Mouse (Mus musculus): Measurements from ENCODE around the gene Fam168b. TPM values are rescaled to one million over a fixed set of nuclear protein-coding genes. Genes with fewer than 3 reads are reported as not detected.
A peak's percentile ranks its signal among the peaks of the same experiment; 100 is the strongest.

Gene Fam168b
- polyA plus RNA-seq (2016; fragmentation: Nextera tagmentation; extraction: Ambion mirVana), result 132 and 140 TPM in 2 replicates

GRCm38 (mm10) chr1:34842887-34843618, at the start of gene Fam168b:
TSS of gene Fam168b (minus strand) at chr1:34843065.
- Histone ChIP-seq H3K4me3 (peak within 1 kb of the TSS; percentile 70), H3K9ac (peak within 1 kb of the TSS; percentile 89), H3K9me3 (no peaks in the 10 kb centered on the region), H3K4me1 (peaks cover 23% of the 10 kb centered on the region), H3K36me3 (no peaks in the 10 kb centered on the region), H3K27ac (peak within 1 kb of the TSS; percentile 97), H3K4me2 (replicated peaks) (peak within 1 kb of the TSS; percentile 92), H3K27me3 (no peaks in the 10 kb centered on the region)
- peak; percentile 68 for ATAC-seq (ENCODE audit: insufficient number of reproducible peaks, insufficient read depth, low FRiP score, low TSS enrichment)
- under 1% methylated on average over 59 of the region's 59 CpGs for WGBS

GRCm38 (mm10) chr1:34892466-34892865, 49.6 kb upstream of the Fam168b start:
- H3K27ac ChIP-seq, result no peak overlapping the region
- no peaks in the 10 kb centered on the region for H3K36me3 ChIP-seq
- no peaks in the 10 kb centered on the region for H3K27me3 ChIP-seq
- H3K9me3 ChIP-seq, result no peaks in the 10 kb centered on the region
- H3K9ac ChIP-seq, result no peak overlapping the region
- no peak overlapping the region for H3K4me2 ChIP-seq (replicated peaks)
- WGBS, result 86% methylated on average over 3 of the region's 3 CpGs
- no peak overlapping the region for H3K4me3 ChIP-seq
- ATAC-seq (ENCODE audit: insufficient number of reproducible peaks, insufficient read depth, low FRiP score, low TSS enrichment), result no peak
- no peaks in the 10 kb centered on the region for H3K4me1 ChIP-seq

- Histone ChIP-seq H3K4me1 (no peaks in the 10 kb centered on the region), H3K36me3 (no peaks in the 10 kb centered on the region), H3K9ac (no peak overlapping the region), H3K4me2 (replicated peaks) (no peak overlapping the region), H3K9me3 (no peaks in the 10 kb centered on the region), H3K27ac (no peak overlapping the region), H3K4me3 (no peak overlapping the region), H3K27me3 (no peaks in the 10 kb centered on the region)
- ATAC-seq (ENCODE audit: insufficient number of reproducible peaks, insufficient read depth, low FRiP score, low TSS enrichment), result 0 out of 2 replicates have a peak, but pooled peaks have one; percentile 35
- 57% methylated on average over 14 of the region's 14 CpGs for WGBS
Observed at GRCm38 (mm10) chr1:34891559-34892289, 48.9 kb upstream of the Fam168b start.

DNA sequence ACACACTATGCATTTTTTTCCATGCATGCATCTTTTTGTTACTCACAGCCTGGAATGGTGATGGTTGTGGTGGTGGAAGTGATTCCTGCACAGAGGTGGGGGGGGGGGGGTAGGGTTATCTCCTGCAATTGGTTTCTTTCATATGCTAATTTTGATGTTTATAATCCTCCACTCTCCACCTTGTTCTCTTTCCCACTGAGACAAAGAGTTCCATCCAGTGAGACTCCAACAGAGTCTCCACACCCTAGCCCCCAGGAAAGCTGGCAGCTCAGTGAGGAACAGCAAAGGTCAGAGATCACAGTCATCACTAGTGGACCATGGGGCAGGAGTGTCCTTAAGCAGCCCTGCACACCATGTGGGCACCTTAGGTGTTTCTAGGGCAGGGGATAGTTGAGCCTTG, 40.9 kb upstream of the Fam168b start:
- Histone ChIP-seq H3K27ac (no peak overlapping the region), H3K4me1 (no peaks in the 10 kb centered on the region), H3K27me3 (no peaks in the 10 kb centered on the region), H3K9ac (no peak overlapping the region), H3K9me3 (no peaks in the 10 kb centered on the region), H3K36me3 (no peaks in the 10 kb centered on the region), H3K4me2 (replicated peaks) (no peak overlapping the region), H3K4me3 (no peak overlapping the region)
- no peak for ATAC-seq (ENCODE audit: insufficient number of reproducible peaks, insufficient read depth, low FRiP score, low TSS enrichment)

- Histone ChIP-seq H3K9ac (no peak overlapping the region), H3K27me3 (no peaks in the 10 kb centered on the region), H3K36me3 (no peaks in the 10 kb centered on the region), H3K4me2 (replicated peaks) (no peak overlapping the region), H3K4me1 (no peaks in the 10 kb centered on the region), H3K4me3 (no peak overlapping the region), H3K27ac (no peak overlapping the region), H3K9me3 (no peaks in the 10 kb centered on the region)
- ATAC-seq (ENCODE audit: insufficient number of reproducible peaks, insufficient read depth, low FRiP score, low TSS enrichment), result no peak
- 83% methylated on average over 6 of the region's 6 CpGs for WGBS
Observed at GRCm38 (mm10) chr1:34879611-34880010, 36.7 kb upstream of the Fam168b start.

DNA sequence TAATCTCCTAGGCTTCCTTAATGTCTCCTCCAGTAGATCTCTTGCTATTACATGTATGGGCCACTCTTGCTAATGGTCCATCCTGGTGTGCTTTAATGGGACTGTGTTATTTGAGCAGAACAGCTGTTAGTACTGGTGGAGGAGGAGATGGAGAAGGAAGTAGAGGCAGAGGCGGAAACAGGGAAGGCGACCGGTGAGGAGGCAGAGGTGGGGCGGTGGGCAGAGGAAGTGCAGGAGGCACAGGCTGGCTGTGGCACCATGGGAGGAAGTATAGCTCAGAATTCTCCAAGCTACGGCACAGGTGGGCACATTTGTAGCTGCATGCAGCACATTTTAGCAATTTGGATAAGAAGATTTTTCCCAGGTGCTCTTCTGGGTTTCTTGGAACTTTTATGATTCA, 30.7 kb upstream of the Fam168b start:
- H3K9ac ChIP-seq, result no peak overlapping the region
- no peak for ATAC-seq (ENCODE audit: insufficient number of reproducible peaks, insufficient read depth, low FRiP score, low TSS enrichment)
- no peak overlapping the region for H3K27ac ChIP-seq
- no peak overlapping the region for H3K4me2 ChIP-seq (replicated peaks)
- no peaks in the 10 kb centered on the region for H3K4me1 ChIP-seq
- no peaks in the 10 kb centered on the region for H3K27me3 ChIP-seq
- H3K36me3 ChIP-seq, result 0 out of 2 replicates have a peak, but pooled peaks cover 5% of the 10 kb centered on the region
- H3K4me3 ChIP-seq, result no peak overlapping the region
- WGBS, result 92% methylated on average over 5 of the region's 5 CpGs
- H3K9me3 ChIP-seq, result no peaks in the 10 kb centered on the region

GRCm38 (mm10) chr1:34871170-34871569, 28.3 kb upstream of the Fam168b start:
- no peak overlapping the region for H3K9ac ChIP-seq
- no peak overlapping the region for H3K27ac ChIP-seq
- H3K36me3 ChIP-seq, result 0 out of 2 replicates have a peak, but pooled peaks cover 5% of the 10 kb centered on the region
- no peaks in the 10 kb centered on the region for H3K27me3 ChIP-seq
- 91% methylated on average over 9 of the region's 9 CpGs for WGBS
- no peak overlapping the region for H3K4me3 ChIP-seq
- no peaks in the 10 kb centered on the region for H3K4me1 ChIP-seq
- ATAC-seq (ENCODE audit: insufficient number of reproducible peaks, insufficient read depth, low FRiP score, low TSS enrichment), result no peak
- H3K9me3 ChIP-seq, result no peaks in the 10 kb centered on the region
- H3K4me2 ChIP-seq (replicated peaks), result no peak overlapping the region

- H3K36me3 ChIP-seq, result 0 out of 2 replicates have a peak, but pooled peaks cover 5% of the 10 kb centered on the region
- no peaks in the 10 kb centered on the region for H3K9me3 ChIP-seq
- no peak overlapping the region for H3K4me3 ChIP-seq
- H3K4me1 ChIP-seq, result no peaks in the 10 kb centered on the region
- ATAC-seq (ENCODE audit: insufficient number of reproducible peaks, insufficient read depth, low FRiP score, low TSS enrichment), result no peak
- H3K27ac ChIP-seq, result no peak overlapping the region
- 94% methylated on average over 16 of the region's 16 CpGs for WGBS
- H3K9ac ChIP-seq, result no peak overlapping the region
- no peak overlapping the region for H3K4me2 ChIP-seq (replicated peaks)
- H3K27me3 ChIP-seq, result no peaks in the 10 kb centered on the region
Observed at GRCm38 (mm10) chr1:34869231-34869630, 26.4 kb upstream of the Fam168b start.

- H3K9me3 ChIP-seq, result no peaks in the 10 kb centered on the region
- H3K9ac ChIP-seq, result no peak overlapping the region
- WGBS, result 86% methylated on average over 8 of the region's 8 CpGs
- H3K36me3 ChIP-seq, result 0 out of 2 replicates have a peak, but pooled peaks cover 5% of the 10 kb centered on the region
- no peak overlapping the region for H3K4me3 ChIP-seq
- H3K27ac ChIP-seq, result no peak overlapping the region
- H3K4me1 ChIP-seq, result no peaks in the 10 kb centered on the region
- H3K27me3 ChIP-seq, result no peaks in the 10 kb centered on the region
- ATAC-seq (ENCODE audit: insufficient number of reproducible peaks, insufficient read depth, low FRiP score, low TSS enrichment), result no peak
- no peak overlapping the region for H3K4me2 ChIP-seq (replicated peaks)
Observed at GRCm38 (mm10) chr1:34868391-34868790, 25.5 kb upstream of the Fam168b start.

DNA sequence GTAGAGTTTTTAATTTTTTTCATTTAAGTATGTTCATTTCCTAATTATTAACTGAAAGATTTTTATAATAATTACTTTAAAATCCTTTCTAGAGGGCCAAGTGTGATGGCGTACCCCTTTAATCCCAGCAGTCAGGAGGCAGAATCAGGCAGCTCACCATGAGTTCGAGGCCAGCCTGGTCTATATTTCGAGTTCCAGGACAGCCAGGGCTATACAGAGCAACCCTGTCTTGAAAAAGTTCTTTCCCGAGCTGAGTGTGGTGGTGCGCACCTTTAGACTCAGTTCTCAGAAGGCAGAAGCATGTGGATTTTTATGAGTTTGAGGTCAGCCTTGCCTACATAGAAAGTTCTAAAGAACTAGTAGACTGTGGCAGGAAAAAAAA, 24.7 kb upstream of the Fam168b start:
- Histone ChIP-seq H3K9me3 (no peaks in the 10 kb centered on the region), H3K36me3 (0 out of 2 replicates have a peak, but pooled peaks cover 5% of the 10 kb centered on the region), H3K9ac (no peak overlapping the region), H3K4me3 (no peak overlapping the region), H3K27ac (no peak overlapping the region), H3K4me1 (no peaks in the 10 kb centered on the region), H3K4me2 (replicated peaks) (no peak overlapping the region), H3K27me3 (no peaks in the 10 kb centered on the region)
- ATAC-seq (ENCODE audit: insufficient number of reproducible peaks, insufficient read depth, low FRiP score, low TSS enrichment), result no peak
- WGBS, result 88% methylated on average over 5 of the region's 5 CpGs

DNA sequence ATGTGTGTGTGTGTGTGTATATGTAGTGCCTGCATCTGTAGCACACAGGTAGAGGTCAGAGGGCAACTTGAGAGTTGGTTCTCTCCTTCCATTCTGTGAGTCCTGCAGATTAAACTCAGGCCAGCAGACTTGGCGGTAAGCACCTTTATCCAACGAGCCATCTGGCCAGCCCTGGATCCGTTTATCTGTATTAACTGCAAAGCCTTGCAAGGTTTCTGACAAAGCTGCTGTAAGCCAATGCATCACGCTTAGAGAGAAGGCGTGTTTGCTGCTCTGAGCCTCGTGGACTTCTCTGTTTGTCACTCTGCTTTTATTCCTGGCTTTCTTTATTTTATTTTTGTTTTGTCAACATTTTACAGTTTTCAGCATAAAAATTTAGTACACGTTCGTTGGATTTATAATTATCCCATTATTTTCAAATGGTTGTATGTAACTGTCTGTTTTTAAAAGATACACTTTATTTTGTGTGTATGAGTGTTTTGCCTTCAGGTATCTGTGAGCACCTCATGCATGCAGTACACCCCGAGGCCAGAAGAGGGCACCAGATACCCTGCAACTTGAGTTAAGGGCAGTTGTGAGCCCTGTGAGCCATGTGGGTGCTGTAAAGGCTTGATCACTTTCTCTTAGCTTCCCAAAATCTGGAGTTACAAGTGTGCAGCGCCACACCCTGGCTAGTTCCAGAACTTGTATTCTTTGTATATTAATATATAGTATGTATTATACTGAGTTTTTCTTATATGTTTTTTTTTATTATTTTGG, 24.1 kb upstream of the Fam168b start:
- Histone ChIP-seq H3K27ac (no peak overlapping the region), H3K4me1 (no peaks in the 10 kb centered on the region), H3K36me3 (0 out of 2 replicates have a peak, but pooled peaks cover 5% of the 10 kb centered on the region), H3K9ac (no peak overlapping the region), H3K27me3 (no peaks in the 10 kb centered on the region), H3K4me3 (no peak overlapping the region), H3K4me2 (replicated peaks) (no peak overlapping the region), H3K9me3 (no peaks in the 10 kb centered on the region)
- ATAC-seq (ENCODE audit: insufficient number of reproducible peaks, insufficient read depth, low FRiP score, low TSS enrichment), result peak; percentile 59; the same call in 1 of the 2 replicates
- WGBS, result 60% methylated on average over 10 of the region's 10 CpGs
